Mouse (Mus musculus): ENCODE results near the gene Kalrn. TPM values are rescaled to one million over a fixed set of nuclear protein-coding genes. Genes with fewer than 3 reads are reported as not detected.

Kalrn gene
- total RNA-seq, 2 experiments from 2014 or later = 0.94 TPM; not detected in 1

GRCm38 (mm10) chr16:34066922-34067321 is 506.4 kb downstream of the Kalrn start:
- no peak for ATAC-seq (replicated peaks; ENCODE audit: low FRiP score, poor library complexity, severe bottlenecking)

GRCm38 (mm10) chr16:34066376-34066775 is 507.0 kb downstream of the Kalrn start:
- ATAC-seq (replicated peaks; ENCODE audit: low FRiP score, poor library complexity, severe bottlenecking) = no peak

GRCm38 (mm10) chr16:34063313-34063712 is 510.0 kb downstream of the Kalrn start:
- no peak for ATAC-seq (replicated peaks; ENCODE audit: low FRiP score, poor library complexity, severe bottlenecking)

- ATAC-seq (replicated peaks; ENCODE audit: low FRiP score, poor library complexity, severe bottlenecking) = no peak
These were observed 511.7 kb downstream of the Kalrn start for GRCm38 (mm10) chr16:34061661-34062060.

GRCm38 (mm10) chr16:34058611-34059010 is 514.7 kb downstream of the Kalrn start:
- ATAC-seq (replicated peaks; ENCODE audit: low FRiP score, poor library complexity, severe bottlenecking) = no peak

GRCm38 (mm10) chr16:34057464-34057863 is 515.9 kb downstream of the Kalrn start:
- ATAC-seq (replicated peaks; ENCODE audit: low FRiP score, poor library complexity, severe bottlenecking) = no peak

- ATAC-seq (replicated peaks; ENCODE audit: low FRiP score, poor library complexity, severe bottlenecking) = peak; percentile 83
These were observed 516.8 kb downstream of the Kalrn start for GRCm38 (mm10) chr16:34056418-34057111.

GRCm38 (mm10) chr16:34050090-34050489 is 523.2 kb downstream of the Kalrn start:
- peak; percentile 96 for ATAC-seq (replicated peaks; ENCODE audit: low FRiP score, poor library complexity, severe bottlenecking)

- ATAC-seq (replicated peaks; ENCODE audit: low FRiP score, poor library complexity, severe bottlenecking) = no peak
These were observed 524.0 kb downstream of the Kalrn start for GRCm38 (mm10) chr16:34049361-34049760.

- no peak for ATAC-seq (replicated peaks; ENCODE audit: low FRiP score, poor library complexity, severe bottlenecking)
These were observed 525.1 kb downstream of the Kalrn start for GRCm38 (mm10) chr16:34048232-34048631.

- no peak for ATAC-seq (replicated peaks; ENCODE audit: low FRiP score, poor library complexity, severe bottlenecking)
These were observed 525.8 kb downstream of the Kalrn start for GRCm38 (mm10) chr16:34047543-34047942.

- ATAC-seq (replicated peaks; ENCODE audit: low FRiP score, poor library complexity, severe bottlenecking) = no peak
These were observed 526.3 kb downstream of the Kalrn start for GRCm38 (mm10) chr16:34047006-34047360.

GRCm38 (mm10) chr16:34046268-34047005 is 526.9 kb downstream of the Kalrn start:
- no peak for ATAC-seq (replicated peaks; ENCODE audit: low FRiP score, poor library complexity, severe bottlenecking)

- ATAC-seq (replicated peaks; ENCODE audit: low FRiP score, poor library complexity, severe bottlenecking) = peak; percentile 65
These were observed 528.8 kb downstream of the Kalrn start for GRCm38 (mm10) chr16:34044539-34044938.

- ATAC-seq (replicated peaks; ENCODE audit: low FRiP score, poor library complexity, severe bottlenecking) = no peak
These were observed 530.1 kb downstream of the Kalrn start for GRCm38 (mm10) chr16:34043048-34043795.

GRCm38 (mm10) chr16:34042586-34042985 is 530.7 kb downstream of the Kalrn start:
- ATAC-seq (replicated peaks; ENCODE audit: low FRiP score, poor library complexity, severe bottlenecking) = no peak

GRCm38 (mm10) chr16:34040276-34040675 is 533.1 kb downstream of the Kalrn start:
- no peak for ATAC-seq (replicated peaks; ENCODE audit: low FRiP score, poor library complexity, severe bottlenecking)

- no peak for ATAC-seq (replicated peaks; ENCODE audit: low FRiP score, poor library complexity, severe bottlenecking)
These were observed 533.6 kb downstream of the Kalrn start for GRCm38 (mm10) chr16:34039736-34040135.

- peak; percentile 45 for ATAC-seq (replicated peaks; ENCODE audit: low FRiP score, poor library complexity, severe bottlenecking)
These were observed 536.8 kb downstream of the Kalrn start for GRCm38 (mm10) chr16:34036327-34037047.

GRCm38 (mm10) chr16:34035780-34036179 is 537.6 kb downstream of the Kalrn start:
- no peak for ATAC-seq (replicated peaks; ENCODE audit: low FRiP score, poor library complexity, severe bottlenecking)
